Mouse (Mus musculus): ENCODE results near the gene Gja10. TPM values are rescaled to one million over a fixed set of nuclear protein-coding genes. Genes with fewer than 3 reads are reported as not detected.

Gja10 gene
- polyA plus RNA-seq, 1 experiment from 2014 or later: 0.21 TPM

DNA sequence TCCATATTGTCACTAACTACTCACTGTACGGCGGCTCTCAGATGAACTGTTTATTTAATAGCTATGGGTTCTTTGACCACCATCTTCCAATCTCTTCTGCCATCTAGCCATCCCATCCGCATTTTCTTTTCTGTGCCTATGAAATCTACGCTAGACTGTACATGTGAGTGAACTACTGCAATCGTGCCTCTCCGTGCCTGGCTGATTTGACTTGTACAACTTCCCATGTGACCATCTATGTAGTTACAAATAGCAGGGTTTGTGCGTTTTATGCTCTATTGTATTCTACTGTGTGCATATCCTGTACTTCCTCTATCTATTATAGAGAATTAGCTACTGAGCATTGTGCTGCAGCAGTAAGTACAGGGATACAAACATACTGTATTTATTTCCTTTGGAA, 47.1 kb downstream of the Gja10 start:
- Histone ChIP-seq H3K27me3 (no peaks in the 10 kb centered on the region), H3K9ac (no peak overlapping the region), H3K27ac (replicated peaks) (no peak overlapping the region), H3K4me3 (no peak overlapping the region), H3K4me1 (replicated peaks) (0 out of 2 replicates have a peak, but pooled peaks cover 4% of the 10 kb centered on the region), H3K4me2 (no peak overlapping the region), H3K9me3 (no peaks in the 10 kb centered on the region), H3K36me3 (no peaks in the 10 kb centered on the region)
- no peak for ATAC-seq (ENCODE audit: low FRiP score, low read depth)
- 82% methylated on average over 7 of the region's 7 CpGs for WGBS

DNA sequence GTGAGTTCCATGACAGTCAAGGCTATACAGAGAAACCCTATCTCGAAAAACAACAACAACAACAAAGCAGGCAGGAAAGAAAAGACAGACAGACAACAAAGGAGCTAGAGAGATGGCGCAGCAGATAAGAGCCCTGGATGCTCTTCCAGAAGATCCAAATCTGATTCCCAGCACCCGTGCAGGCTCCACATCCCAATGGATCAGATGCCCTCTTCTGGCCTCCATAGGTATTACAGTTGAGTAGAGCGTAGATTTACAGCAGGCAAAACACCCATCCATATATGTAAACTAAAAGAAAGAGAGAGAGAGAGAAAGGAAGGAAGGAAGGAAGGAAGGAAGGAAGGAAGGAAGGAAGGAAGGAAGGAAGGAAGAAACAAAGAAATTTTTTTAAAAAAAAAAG, 51.2 kb downstream of the Gja10 start:
- Histone ChIP-seq H3K4me2 (no peak overlapping the region), H3K4me1 (replicated peaks) (no peaks in the 10 kb centered on the region), H3K27ac (replicated peaks) (no peak overlapping the region), H3K36me3 (no peaks in the 10 kb centered on the region), H3K27me3 (no peaks in the 10 kb centered on the region), H3K4me3 (no peak overlapping the region), H3K9me3 (no peaks in the 10 kb centered on the region), H3K9ac (no peak overlapping the region)
- WGBS: 53% methylated on average over 4 of the region's 4 CpGs
- ATAC-seq (ENCODE audit: low FRiP score, low read depth): no peak

DNA sequence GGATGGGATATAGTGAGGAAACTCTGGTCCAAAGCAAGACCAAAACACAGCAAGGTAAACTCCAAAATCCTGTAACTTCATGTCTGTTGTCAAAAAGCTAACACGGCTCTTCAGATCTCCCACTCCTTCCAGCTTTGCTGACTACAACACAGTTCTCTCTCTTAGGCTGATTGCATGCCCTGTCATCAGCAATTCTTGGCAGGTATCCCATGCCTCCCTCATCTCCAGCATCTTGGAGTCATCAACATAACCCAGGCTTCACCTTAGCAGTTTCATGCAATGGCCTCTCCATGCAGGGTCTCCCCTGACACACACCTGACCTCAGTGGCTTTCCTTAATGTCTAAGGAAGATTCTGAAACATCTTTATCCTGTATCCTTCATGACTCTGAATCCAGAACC, 53.4 kb downstream of the Gja10 start:
- whole genome bisulfite sequencing: 91% methylated on average over 1 of the region's 1 CpGs
- Histone ChIP-seq H3K4me3 (no peak overlapping the region), H3K27me3 (no peaks in the 10 kb centered on the region), H3K4me2 (no peak overlapping the region), H3K27ac (replicated peaks) (no peak overlapping the region), H3K9me3 (no peaks in the 10 kb centered on the region), H3K4me1 (replicated peaks) (no peaks in the 10 kb centered on the region), H3K9ac (no peak overlapping the region), H3K36me3 (no peaks in the 10 kb centered on the region)
- ATAC-seq (ENCODE audit: low FRiP score, low read depth): no peak

Other genes with a start within 250 kb of the Gja10 start
- gene Casp8ap2, start 12.7 kb upstream of the Gja10 start, polyA plus RNA-seq (2015; fragmentation: Nextera tagmentation; extraction: Ambion mirVana): 44.1 and 44.2 TPM in 2 replicates
- 15.6 and 17.4 TPM in 2 replicates for gene Mdn1, start 54.4 kb upstream of the Gja10 start, polyA plus RNA-seq (2015; fragmentation: Nextera tagmentation; extraction: Ambion mirVana)
- gene Lyrm2, start 197.5 kb upstream of the Gja10 start, polyA plus RNA-seq (2015; fragmentation: Nextera tagmentation; extraction: Ambion mirVana): 108 and 122 TPM in 2 replicates

Data from hindbrain, embryonic 15.5 days (tissue).